Mouse (Mus musculus): Measurements from ENCODE around the gene Mbl1. TPM values are rescaled to one million over a fixed set of nuclear protein-coding genes. Genes with fewer than 3 reads are reported as not detected.

Mbl1 gene
- total RNA-seq (2021) = under 1 TPM in 1 of 2 experiments, not detected in 1; 0.46 TPM
- long read RNA-seq, experiment 1 = 0 reads
- long read RNA-seq, experiment 2, partial matches to known transcripts = 0 of 3 reads
- long read RNA-seq, experiment 2, other reads (novel, unspliced or antisense) = 0 of 3 reads

DNA sequence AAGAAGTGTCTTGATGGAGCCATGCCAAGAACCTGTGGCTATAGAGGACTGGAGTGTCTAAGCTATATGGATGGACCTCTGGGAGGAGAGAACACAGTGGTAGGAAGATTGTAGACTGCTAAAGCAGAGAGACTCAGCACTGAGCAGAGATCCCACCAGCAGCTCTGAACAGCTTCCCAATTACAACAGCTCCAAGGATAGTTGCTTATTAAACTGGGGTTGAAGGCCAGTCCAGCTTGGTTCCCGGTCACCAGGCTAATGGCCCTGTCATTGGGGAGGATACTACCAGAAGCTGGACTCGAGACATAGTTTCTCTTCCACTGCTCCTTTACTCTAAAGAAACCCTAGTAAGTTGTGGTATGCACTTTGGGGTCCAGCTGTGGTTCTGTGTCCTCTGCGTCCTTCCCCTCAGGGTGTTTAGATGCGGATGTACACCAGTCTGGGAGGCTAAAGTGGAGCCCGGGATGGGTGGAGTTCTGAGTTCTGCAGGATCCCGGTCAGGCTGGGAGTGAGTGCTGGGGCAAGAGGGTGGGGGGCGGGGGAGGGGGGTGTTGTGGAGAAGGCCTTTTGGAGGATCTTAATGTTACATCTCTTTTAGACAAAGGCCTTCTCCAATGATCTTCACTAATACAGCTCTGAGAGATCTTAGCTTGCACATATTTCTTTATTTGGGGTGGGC lies at the start of gene Mbl1:
Mbl1 (plus strand) TSS at position 239 of the 679 bp plus-strand sequence.
- no peak for DNase-seq

DNA sequence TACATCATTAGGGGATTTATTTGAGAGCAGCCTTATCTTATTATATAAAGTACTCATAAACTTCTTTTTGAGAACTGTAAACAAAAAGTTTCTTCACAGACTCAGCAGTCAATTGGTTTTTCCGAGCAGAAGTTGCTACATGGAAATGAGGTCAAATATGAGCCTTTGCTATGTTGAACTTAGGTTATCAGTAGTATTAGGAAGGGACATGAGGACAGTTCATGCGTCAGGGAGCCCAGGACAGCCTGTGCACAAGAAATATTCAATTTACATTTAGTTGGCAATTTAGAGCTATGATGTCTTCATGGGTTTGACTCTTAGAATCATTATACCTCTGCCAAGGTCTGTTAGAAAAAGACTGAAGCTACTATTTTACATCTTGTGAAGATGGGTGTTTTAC lies 49.0 kb upstream of the Mbl1 start:
- no peak for DNase-seq

DNA sequence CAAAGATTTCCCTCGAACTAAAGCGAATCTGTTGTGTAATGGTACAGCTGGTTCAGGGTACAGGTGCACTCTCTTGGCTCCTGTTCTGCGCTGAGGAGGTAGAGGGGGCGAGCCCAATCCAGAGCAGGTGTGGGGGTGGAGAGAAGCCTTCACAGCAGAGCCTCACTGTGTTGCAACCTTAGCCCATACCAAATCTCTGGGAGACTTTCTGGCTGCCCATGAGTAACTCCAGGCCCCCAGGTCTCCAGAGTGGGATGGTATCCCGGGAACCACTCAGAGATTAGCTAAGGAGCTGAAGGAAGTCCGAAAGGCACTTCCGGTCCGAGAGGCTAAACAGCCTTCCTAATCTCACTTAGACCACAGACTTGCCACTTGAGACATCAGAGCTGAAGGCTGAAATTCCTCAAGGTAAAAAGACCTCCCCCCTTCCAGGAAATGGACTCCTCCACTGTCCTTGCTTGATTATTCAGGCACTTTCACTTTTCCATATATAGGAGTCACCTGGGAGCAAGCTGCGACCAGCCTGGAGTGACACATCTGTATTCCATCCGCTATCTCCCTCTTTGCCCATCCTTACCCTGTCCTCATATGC lies 46.3 kb upstream of the Mbl1 start, which contains the start of gene Mat1a:
Mat1a (plus strand) TSS at position 183 of the 592 bp plus-strand sequence.
- DNase-seq = peak in 1 of 2 experiments; percentile 8

DNA sequence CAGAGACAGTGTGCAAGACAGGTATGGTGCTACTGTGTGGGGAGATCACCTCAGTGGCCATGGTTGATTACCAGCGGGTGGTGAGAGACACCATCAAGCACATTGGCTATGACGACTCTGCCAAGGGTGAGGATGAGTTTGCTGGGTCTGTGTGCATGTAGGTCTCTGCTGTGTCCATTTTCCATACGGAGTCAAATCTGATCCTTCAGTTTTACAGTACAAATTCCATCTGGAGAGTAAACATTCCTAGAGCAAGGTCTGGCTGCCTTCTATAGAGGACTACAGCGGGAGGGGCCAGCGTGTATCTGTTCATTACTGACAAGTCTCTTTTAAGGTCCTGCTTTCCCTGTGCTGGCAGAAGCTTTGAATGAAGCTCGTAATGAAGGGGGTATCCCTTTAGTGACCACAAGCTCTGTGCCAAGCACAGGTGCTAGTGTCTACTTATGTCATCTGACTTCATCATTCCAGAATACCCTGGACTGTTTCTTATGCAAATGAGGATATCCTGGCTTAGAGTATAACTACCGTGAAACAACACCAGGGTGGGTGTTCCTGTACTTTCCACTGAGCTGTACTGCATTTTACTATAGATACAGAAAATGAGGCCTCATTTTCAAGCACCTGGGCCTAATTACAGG lies 40.1 kb upstream of the Mbl1 start:
- no peak for DNase-seq

DNA sequence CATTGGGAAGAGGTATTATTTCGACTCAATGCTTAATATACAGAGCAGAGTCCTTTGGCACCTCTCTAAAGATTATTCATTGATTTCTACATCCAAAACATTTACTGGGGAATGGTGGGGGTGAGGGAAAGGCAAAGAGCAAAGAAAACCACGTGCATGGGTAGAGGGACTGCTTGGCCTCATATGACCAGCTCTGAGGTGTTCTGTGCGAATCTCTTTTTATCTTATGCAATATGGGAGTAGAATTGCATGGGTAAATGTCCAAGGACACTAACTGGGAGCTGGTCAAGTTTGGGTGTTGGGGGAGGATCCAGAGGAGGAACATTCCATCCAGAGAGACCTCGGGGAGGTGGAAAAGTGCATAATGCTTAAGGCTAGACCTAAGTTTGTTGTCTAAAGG lies 38.3 kb upstream of the Mbl1 start:
- no peak for DNase-seq

DNA sequence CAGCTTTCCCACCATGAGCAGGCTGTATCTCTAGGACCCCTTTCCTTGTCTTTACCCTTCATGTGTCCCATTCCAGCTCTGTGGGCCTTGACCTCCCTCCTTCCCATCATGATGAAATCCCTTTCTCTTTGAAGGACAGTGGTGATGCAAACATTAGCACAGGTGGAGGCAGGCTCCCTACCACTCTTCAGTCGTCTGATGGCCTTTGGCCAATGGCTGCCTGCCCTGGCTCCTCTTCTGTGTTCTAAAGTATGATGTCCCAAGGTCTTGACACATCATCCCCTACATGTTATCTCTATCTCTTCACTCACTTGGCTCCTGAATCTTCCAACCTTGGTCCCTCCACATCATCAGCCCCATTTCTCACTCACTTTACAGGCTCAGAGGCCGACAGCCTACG lies 35.0 kb upstream of the Mbl1 start:
- no peak for DNase-seq

DNA sequence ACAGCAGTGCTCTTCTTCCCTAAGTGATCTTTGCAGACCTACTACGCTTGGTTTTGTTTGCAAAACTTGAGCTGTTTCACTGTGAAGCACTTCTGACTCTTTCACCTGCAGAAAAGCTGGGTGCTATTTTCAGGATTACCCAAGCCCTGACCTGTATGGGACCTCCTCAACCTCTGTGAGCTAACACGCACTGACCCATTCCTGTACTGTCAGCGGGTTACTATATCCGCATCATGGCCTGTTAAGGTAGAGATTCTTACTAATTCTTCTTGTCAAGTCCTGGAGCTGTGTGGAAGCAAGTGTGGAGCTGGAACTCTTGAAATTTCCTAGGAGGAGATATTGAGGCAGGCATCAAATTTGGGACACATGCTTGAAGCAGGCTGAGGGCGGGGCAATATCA lies 26.6 kb upstream of the Mbl1 start:
- DNase-seq = no peak

DNA sequence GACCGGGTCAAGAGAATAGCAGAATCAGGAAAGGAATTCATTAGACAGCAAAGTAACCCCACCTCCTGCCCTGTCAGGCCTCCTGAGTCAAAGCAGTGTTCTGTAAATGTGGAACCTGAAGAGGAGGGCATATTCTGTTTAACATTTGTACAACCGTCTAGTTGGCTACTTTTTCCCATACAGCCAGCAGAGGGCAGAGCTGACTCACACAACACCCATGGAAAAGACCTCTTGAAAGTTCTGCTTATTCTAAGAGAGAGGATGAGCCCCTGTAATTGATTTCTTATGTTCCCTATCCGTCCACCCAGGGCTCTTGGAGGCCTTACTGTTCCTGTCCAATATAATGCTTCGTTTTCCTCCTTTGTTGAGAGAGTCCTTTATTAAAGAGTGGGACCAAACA lies 23.3 kb upstream of the Mbl1 start:
- DNase-seq = peak; percentile 7 to 29

DNA sequence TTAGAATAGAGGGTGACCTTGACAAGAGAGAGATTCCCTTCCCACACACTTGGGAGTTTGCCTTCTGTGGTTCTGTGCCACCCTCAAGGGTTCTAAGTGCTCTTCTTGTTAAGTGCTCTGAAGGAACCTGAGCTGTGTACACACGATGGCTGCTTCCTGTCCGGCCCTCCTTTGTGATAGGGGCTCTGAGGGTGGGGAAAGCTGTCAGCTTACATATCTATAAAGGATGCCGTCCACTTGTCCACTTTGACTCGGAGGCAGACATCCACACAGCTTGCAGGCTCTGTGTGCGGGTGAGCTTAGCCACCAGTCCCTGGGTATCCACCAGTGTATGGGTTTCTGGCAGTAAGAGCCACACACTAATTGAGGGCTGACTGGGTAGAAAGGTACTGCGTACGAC lies 19.7 kb upstream of the Mbl1 start, which contains the start of gene Sftpa1:
Sftpa1 (plus strand) TSS at position 243 of the 400 bp plus-strand sequence.
- no peak for DNase-seq

DNA sequence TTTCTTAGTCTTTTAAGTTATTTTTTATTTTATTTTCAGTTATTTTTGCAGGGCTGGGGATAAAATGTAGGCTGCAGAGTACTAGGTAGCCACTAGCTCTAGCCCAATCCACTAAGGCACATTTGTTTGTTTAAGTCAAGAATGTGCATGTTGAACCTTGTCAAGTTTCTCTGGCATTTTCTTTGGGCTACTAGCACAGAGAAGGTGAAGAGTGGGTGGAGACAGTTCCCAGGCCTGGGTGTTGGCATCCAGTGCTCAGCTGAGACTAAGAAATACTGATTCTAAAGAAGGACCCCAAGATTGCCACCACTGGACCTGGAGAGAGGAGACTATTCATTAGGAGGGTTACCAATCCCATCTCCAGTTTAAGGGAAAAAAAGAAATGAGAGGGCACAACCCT lies 14.3 kb upstream of the Mbl1 start:
- no peak for DNase-seq

DNA sequence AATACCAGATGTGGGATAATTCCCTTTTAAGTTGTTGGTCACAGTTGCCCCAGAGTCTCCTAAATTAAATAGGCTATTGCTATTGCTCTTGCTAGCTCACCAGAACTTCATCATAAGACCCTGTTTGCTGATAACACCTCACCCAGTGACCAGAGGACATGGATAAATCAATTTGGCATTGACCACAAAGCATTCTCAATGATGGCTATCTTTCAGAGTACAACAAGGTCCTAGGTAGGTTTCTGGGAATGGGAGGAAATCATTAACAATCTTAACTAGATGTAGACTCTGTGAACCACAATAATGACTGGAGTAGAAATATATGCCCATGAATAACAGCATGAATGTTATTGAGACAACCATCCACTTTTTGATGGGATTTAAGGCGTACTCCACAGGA lies 10.6 kb upstream of the Mbl1 start:
- DNase-seq = no peak

DNA sequence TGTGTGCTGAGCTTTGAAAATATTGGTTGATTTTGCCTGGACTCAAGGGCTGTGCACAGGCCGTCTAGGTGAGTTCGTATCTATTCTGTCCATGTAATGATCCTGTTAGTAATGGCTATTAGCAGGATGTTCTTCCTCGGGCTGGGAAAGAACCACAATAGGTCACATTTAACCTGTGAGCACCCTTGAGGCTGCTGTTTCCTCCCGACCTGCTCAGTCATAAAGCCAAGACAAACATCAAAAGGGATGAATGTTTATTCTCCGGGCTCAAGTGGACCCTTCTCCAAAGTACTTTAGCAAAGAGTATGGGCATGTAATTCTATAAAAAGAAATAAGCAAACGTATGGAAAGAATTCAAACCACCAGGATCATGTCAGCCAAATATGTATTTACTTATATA lies 5.2 kb upstream of the Mbl1 start:
- DNase-seq = no peak

DNA sequence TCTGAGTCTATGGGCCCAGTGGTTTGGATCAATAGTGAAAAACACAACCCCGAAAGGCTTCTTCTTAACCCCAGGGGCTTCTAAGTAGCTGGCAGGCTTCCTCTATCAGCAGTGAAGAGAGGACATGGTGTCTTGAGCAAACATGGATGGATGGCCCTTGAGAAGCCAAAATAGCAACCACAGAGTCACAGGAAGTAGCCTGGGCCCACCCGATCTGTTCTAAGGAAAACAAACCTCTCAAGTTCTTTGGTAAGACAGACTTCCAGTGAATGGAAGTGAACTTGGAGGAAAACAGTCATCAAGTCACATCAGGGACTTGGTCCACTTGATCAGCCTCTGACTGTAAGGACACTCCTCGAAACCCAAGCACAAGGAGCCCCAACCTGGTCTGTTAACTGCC lies 4.3 kb upstream of the Mbl1 start:
- DNase-seq = no peak

DNA sequence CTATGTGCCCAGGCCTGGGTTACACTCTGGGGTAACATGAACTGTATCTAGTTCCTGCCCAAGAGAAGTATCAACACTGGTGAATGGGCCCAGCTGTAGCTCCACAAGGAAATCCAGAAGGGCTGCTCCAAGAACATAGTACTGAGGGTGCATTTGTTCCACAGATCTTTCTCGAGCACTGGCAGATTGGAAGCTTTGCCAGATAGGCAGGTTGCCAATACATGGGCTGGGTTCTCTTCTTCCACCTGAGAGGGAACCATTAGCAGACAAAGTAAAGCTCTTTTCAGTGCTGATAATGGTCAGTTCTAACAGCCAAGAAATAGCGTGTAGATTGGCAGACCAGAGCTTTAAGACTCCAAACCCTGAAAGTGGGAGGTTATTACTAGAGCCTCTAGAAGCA lies 3.9 kb upstream of the Mbl1 start:
- no peak for DNase-seq

DNA sequence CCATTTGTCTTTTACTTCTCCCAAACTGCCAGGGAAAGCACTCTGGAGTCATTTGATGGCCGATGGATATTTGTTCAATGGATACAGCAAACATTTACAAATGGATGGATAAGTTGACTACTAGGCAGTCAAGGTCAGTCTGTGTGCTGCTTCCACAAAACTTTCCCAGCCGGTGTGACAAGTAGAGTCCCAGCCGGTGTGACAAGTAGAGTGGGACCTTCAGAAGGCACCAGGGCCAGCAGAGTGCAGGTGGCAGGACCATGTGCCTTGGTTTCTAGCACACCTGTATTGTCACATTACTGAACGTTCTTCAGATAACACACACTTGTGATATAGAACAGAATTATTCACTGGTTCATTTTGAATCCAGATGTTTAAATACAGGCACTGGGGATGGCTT lies 8.8 kb downstream of the Mbl1 start:
- DNase-seq = no peak

DNA sequence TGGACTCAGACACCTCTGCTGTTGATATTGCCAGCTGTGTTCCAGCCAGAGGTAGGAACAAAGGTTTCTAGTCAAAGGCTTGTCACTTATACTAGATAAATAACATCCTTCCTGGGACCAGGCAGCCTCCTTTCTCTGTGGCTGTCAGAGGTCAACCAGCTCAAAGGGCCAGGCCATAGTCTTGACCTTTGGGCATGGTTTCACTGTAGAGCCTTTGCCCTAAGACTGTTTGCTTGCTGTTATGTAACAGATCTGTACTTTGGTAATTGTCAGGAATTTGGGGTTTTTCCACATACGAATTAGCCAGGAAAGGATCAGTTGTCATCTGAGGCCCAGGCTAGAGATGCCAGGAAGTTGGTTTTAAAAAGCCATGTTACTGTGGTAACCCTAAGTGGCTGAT lies 9.5 kb downstream of the Mbl1 start:
- peak in 1 of 2 experiments; percentile 27 for DNase-seq

DNA sequence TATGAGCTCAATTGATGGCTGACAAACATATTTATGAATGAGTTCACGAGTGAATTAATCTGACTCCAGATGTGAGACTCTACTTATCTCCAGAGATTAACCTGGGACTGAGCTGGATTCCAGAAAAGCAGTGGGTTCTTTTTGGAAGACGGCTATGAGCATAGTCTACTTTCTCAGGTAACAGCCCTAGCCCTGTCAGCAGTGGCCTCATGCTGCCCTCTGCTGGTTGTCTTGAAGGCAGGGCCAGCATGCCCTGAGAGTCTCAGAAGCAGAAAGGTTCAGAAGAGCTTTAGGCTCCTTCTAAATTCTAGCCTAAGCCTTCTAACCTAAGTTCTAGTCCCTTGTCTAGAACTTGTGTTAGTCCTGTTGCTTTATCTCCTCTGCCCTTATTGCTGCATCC lies 11.4 kb downstream of the Mbl1 start:
- peak; percentile 66 to 73 for DNase-seq

DNA sequence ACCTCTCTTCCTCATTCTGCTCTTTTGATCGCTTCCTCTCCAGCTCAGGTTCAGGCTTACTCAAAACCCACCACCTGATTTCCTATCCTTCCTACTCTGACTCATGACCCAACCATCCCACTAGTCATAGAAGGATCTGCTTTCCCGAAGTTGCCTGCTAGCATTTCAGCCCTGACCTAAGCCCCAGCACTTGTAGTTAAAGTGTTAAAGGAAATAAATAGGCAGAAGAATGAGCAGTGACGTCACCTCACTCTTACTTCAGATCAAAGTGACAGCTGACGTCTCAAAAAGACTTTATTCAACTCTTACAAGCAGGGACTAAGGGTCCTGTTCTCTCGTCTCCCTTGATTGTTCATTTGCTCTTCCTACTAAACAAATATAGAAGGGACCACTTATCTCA lies 16.0 kb downstream of the Mbl1 start:
- no peak for DNase-seq

DNA sequence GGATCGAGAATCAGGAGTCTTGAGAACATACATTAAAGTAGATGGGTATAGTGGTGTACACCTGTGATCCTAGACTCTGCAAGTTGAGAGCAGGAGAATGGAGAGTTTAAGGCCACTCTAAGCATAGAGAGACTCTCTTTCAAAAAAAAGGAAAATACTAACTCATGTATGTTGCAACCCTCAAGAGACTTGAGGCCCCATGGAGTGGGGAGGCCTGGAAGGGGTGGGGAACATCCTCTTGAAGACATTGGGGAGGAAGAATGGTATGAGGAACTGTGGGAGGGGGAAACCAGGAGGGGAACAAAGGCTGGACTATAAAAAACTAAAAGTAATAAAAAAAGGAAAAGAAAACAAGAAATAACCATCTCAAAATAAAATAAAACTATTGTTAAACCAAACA lies 17.3 kb downstream of the Mbl1 start:
- no peak for DNase-seq

DNA sequence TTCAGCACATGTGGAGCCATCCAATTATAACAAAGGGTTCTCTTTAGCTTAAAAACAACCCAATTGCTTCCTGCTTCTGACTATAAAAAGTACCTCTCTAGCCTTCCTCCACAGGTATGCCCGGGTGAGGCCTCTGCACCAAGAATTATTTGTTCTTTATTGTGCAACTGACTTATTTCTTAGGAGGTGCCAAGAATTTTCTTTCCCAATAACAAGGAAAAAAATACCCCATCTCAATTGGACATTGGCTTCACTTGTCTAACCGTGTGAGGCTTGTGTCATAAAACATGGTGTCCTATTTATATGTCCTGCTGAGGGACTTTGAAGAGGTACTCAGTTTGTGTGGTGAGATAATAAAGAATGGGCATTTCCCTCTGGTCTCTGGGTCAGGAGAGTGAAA lies 19.3 kb downstream of the Mbl1 start:
- DNase-seq = no peak

DNA sequence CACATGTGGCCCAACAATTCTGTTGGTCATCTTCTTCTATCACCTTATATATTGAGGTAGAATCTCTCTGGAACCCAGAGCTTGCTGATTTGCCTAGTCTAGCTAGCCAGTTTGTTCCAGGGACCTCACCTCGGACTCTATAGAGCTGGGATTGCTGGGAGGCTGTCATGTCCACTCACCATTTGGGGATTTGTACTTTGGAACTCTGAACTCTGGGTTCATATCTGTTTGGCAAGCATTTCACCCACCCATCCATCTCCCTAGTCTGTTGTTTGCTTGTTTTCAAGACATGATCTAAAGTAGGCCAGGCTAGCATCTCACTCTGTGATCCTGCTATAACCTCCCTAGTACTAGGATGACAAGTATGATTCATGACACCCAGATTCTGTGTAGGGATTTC lies 23.5 kb downstream of the Mbl1 start:
- no peak for DNase-seq

DNA sequence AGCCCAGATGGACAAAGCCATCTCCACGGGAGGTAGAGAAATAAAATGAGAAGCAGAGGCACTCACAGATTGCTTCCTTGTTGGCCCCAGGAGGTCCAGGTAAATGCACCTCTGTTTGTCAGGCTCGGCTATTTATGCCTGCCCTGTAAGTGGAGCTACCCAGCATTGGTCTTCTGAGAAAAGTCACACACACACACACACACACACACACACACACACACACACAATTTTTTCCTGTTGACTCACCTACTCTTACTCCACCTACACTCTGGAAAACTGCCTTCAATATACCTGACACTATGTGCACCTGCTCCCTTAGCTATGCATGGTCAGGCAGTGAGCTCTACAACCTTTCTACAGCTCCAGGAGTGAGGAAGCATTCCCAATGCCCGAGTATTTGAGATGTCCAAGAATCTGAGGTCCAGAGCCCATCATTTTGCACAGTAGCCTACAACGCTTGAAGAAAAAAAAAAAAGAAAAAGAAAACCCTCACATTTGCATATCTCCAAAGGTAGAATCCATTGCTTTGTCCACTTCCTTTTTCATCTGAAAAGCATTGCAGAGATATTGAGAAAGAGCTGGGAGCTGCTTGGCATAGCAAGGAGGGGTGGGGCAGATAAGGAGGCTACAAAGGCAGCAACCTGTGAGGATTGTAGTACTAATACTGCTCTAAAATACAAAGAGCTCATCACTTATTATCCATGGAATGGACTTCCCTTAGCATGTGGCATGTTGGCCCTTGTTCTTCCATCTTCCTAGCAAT lies 34.0 kb downstream of the Mbl1 start, which contains the start of gene Sftpd:
Sftpd (minus strand) TSS at position 91 of the 763 bp plus-strand sequence.
- DNase-seq = no peak

DNA sequence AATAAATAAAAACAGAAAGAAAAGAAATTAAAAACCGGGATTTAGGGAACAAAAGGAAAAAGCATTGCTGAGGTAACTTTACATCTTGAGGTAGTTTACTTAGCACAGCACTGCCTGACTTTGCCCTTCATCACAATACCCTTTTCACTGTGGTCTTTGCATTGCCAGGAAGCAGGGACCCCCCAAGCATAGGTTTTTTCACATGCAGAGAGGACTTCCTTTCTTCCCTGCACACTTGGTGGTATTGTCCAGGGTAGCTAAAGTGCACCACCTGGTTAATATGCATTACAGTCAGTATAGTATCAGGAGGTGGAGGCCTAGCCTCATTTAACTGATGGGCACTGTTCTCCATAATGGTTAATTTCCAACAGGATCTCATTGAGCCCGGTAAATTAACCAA lies 38.2 kb downstream of the Mbl1 start:
- DNase-seq = no peak

All from adrenal gland, postnatal 36 days (tissue).